Mouse (Mus musculus): ENCODE results near the gene Atp2a3. TPM values are rescaled to one million over a fixed set of nuclear protein-coding genes. Genes with fewer than 3 reads are reported as not detected.
A peak's percentile ranks its signal among the peaks of the same experiment; 100 is the strongest.

Atp2a3 gene
- polyA plus RNA-seq, 1 experiment: 0.19 TPM

- Histone ChIP-seq H3K27me3 (ENCODE audit: control insufficient read depth) (no peaks in the 10 kb centered on the region), H3K36me3 (ENCODE audit: control insufficient read depth) (no peaks in the 10 kb centered on the region), H3K9me3 (ENCODE audit: control insufficient read depth, low read length) (0 out of 2 replicates have a peak, but pooled peaks cover 2% of the 10 kb centered on the region), H3K4me1 (ENCODE audit: control insufficient read depth) (no peaks in the 10 kb centered on the region), H3K4me3 (replicated peaks) (no peak overlapping the region)
- no peak for TF ChIP-seq GATA1 (IDR thresholded peaks at IDR 0.05; ENCODE audit: low read length)
- no peak for TF ChIP-seq TAL1 (IDR thresholded peaks at IDR 0.05; ENCODE audit: low read length)
These were observed 7.9 kb upstream of the Atp2a3 start for GRCm38 (mm10) chr11:72953116-72953439.

- TF ChIP-seq TAL1 (IDR thresholded peaks at IDR 0.05; ENCODE audit: low read length) (no peak), GATA1 (IDR thresholded peaks at IDR 0.05; ENCODE audit: low read length) (no peak)
- Histone ChIP-seq H3K4me3 (replicated peaks) (no peak overlapping the region), H3K36me3 (ENCODE audit: control insufficient read depth) (no peaks in the 10 kb centered on the region), H3K9me3 (ENCODE audit: control insufficient read depth, low read length) (0 out of 2 replicates have a peak, but pooled peaks cover 2% of the 10 kb centered on the region), H3K4me1 (ENCODE audit: control insufficient read depth) (no peaks in the 10 kb centered on the region), H3K27me3 (ENCODE audit: control insufficient read depth) (no peaks in the 10 kb centered on the region)
These were observed 7.4 kb upstream of the Atp2a3 start for GRCm38 (mm10) chr11:72953440-72954151.

GRCm38 (mm10) chr11:72954216-72954615, 6.8 kb upstream of the Atp2a3 start:
- Histone ChIP-seq H3K4me1 (ENCODE audit: control insufficient read depth) (no peaks in the 10 kb centered on the region), H3K9me3 (ENCODE audit: control insufficient read depth, low read length) (0 out of 2 replicates have a peak, but pooled peaks cover 2% of the 10 kb centered on the region), H3K36me3 (ENCODE audit: control insufficient read depth) (no peaks in the 10 kb centered on the region), H3K27me3 (ENCODE audit: control insufficient read depth) (peaks cover 2% of the 10 kb centered on the region; the same call in 1 of the 2 replicates), H3K4me3 (replicated peaks) (no peak overlapping the region)
- no peak for TF ChIP-seq TAL1 (IDR thresholded peaks at IDR 0.05; ENCODE audit: low read length)
- no peak for TF ChIP-seq GATA1 (IDR thresholded peaks at IDR 0.05; ENCODE audit: low read length)

DNA sequence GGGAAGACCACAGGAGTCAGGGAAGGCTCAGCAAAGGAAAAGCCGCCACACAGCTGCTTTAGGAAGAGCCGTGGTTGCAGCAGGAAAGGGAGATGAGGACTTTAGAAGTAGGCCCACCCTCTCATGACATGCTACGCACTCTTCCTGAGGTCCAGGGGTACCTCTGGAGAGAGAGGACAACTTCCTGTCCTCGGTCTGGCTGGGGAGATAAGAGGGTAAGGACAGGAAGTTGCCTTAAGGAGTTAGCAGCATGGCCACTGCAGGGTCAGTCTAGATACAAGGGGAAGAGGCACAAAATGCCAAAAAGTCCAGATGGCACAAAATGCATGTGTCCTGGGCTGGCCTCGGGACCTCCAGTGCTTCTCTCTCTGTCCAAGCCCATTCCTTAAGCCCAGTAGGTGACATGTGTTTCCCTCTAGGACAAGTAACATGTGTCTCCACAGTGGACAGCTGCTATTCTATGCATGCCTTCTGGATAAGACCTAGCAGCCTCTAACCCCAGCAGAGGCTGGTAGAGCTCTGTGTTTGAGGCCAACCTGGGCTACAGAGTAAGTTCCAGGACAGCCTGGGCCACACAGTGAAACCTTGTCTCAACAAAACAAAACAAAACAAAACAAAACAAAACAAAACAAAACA, 5.5 kb upstream of the Atp2a3 start:
- H3K9me3 ChIP-seq (ENCODE audit: control insufficient read depth, low read length): 0 out of 2 replicates have a peak, but pooled peaks cover under 1% of the 10 kb centered on the region
- TF ChIP-seq TAL1 (IDR thresholded peaks at IDR 0.05; ENCODE audit: low read length) (no peak), GATA1 (IDR thresholded peaks at IDR 0.05; ENCODE audit: low read length) (no peak)
- no peak overlapping the region for H3K4me3 ChIP-seq (replicated peaks)
- H3K4me1 ChIP-seq (ENCODE audit: control insufficient read depth): peaks cover under 1% of the 10 kb centered on the region
- H3K36me3 ChIP-seq (ENCODE audit: control insufficient read depth): no peaks in the 10 kb centered on the region
- H3K27me3 ChIP-seq (ENCODE audit: control insufficient read depth): peaks cover 15% of the 10 kb centered on the region

GRCm38 (mm10) chr11:72957318-72957717, 3.7 kb upstream of the Atp2a3 start:
- Histone ChIP-seq H3K36me3 (ENCODE audit: control insufficient read depth) (no peaks in the 10 kb centered on the region), H3K4me1 (ENCODE audit: control insufficient read depth) (peaks cover 16% of the 10 kb centered on the region), H3K27me3 (ENCODE audit: control insufficient read depth) (peaks cover 33% of the 10 kb centered on the region), H3K9me3 (ENCODE audit: control insufficient read depth, low read length) (no peaks in the 10 kb centered on the region), H3K4me3 (replicated peaks) (no peak overlapping the region)
- TF ChIP-seq TAL1 (IDR thresholded peaks at IDR 0.05; ENCODE audit: low read length) (no peak), GATA1 (IDR thresholded peaks at IDR 0.05; ENCODE audit: low read length) (no peak)

- no peaks in the 10 kb centered on the region for H3K36me3 ChIP-seq (ENCODE audit: control insufficient read depth)
- no peaks in the 10 kb centered on the region for H3K9me3 ChIP-seq (ENCODE audit: control insufficient read depth, low read length)
- no peak overlapping the region for H3K4me3 ChIP-seq (replicated peaks)
- peaks cover 41% of the 10 kb centered on the region for H3K27me3 ChIP-seq (ENCODE audit: control insufficient read depth)
- peaks cover 16% of the 10 kb centered on the region for H3K4me1 ChIP-seq (ENCODE audit: control insufficient read depth)
- TF ChIP-seq TAL1 (IDR thresholded peaks at IDR 0.05; ENCODE audit: low read length): no peak
- TF ChIP-seq GATA1 (IDR thresholded peaks at IDR 0.05; ENCODE audit: low read length): no peak
These were observed 867 bp upstream of the Atp2a3 start for GRCm38 (mm10) chr11:72959924-72960679.

DNA sequence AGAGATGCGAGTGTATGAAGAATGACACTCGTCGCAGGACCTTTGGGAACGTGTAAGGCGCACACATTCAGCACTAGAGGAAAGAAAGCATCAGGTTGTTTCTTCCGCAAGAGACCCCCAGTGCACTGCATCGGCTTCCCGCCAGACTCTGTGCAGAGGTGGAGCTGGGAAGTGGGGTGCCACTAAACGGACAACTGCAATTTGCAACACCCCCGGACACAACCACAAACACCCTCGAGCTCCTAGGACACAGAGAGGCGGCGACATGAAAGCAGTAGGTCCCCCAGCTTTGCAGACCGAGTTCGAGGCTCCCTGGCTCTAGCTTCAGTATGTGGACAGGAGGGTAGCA, 272 bp upstream of the Atp2a3 start:
- Histone ChIP-seq H3K4me1 (ENCODE audit: control insufficient read depth) (peaks cover 16% of the 10 kb centered on the region), H3K36me3 (ENCODE audit: control insufficient read depth) (no peaks in the 10 kb centered on the region), H3K27me3 (ENCODE audit: control insufficient read depth) (peaks cover 41% of the 10 kb centered on the region), H3K4me3 (replicated peaks) (peak overlapping the region; percentile 46), H3K9me3 (ENCODE audit: control insufficient read depth, low read length) (no peaks in the 10 kb centered on the region)
- no peak for TF ChIP-seq GATA1 (IDR thresholded peaks at IDR 0.05; ENCODE audit: low read length)
- no peak for TF ChIP-seq TAL1 (IDR thresholded peaks at IDR 0.05; ENCODE audit: low read length)

DNA sequence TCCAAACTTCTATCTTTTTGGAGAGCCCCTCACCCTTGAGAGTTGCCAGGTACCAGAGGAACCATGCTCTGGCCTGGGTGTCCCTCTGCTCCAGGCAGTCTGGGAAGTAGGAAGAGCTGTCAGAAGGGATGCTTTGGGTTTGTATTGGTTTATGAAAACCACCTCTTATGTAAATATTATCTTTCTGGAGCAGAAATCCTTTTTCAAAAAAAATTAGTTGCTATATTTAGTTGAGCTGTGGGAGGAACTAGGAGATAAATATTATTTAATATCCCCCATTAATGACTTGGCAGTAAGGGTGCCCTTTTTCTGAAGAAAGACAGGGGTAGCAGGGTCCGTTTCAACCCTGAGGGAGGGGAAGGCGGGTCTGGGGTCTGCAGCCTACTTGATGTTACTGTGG, 1.4 kb downstream of the Atp2a3 start:
- Histone ChIP-seq H3K9me3 (ENCODE audit: control insufficient read depth, low read length) (no peaks in the 10 kb centered on the region), H3K36me3 (ENCODE audit: control insufficient read depth) (no peaks in the 10 kb centered on the region), H3K4me3 (replicated peaks) (no peak overlapping the region), H3K4me1 (ENCODE audit: control insufficient read depth) (peaks cover 16% of the 10 kb centered on the region), H3K27me3 (ENCODE audit: control insufficient read depth) (peaks cover 41% of the 10 kb centered on the region)
- TF ChIP-seq GATA1 (IDR thresholded peaks at IDR 0.05; ENCODE audit: low read length) (no peak), TAL1 (IDR thresholded peaks at IDR 0.05; ENCODE audit: low read length) (no peak)

All from erythroblast, embryonic 14.5 days (primary cell).